Mouse (Mus musculus) layer of hippocampus, postnatal 36 days (tissue): ENCODE data around the gene Nutf2-ps1. TPM values are rescaled to one million over a fixed set of nuclear protein-coding genes. Genes with fewer than 3 reads are reported as not detected.

Experiments used
- DNase-seq, 2 experiments: peaks; one replicate each; pipeline ENCODE4 v3.0.0; 2022
- total RNA-seq, 2 experiments: library from RNA; stranded (reverse); gene quantifications; 2 replicates each; pipeline ENCODE4 v1.2.3; 2021

Nutf2-ps1 gene
- total RNA-seq, 2 experiments from 2014 or later, result 38.5 to 45.8 TPM

DNA sequence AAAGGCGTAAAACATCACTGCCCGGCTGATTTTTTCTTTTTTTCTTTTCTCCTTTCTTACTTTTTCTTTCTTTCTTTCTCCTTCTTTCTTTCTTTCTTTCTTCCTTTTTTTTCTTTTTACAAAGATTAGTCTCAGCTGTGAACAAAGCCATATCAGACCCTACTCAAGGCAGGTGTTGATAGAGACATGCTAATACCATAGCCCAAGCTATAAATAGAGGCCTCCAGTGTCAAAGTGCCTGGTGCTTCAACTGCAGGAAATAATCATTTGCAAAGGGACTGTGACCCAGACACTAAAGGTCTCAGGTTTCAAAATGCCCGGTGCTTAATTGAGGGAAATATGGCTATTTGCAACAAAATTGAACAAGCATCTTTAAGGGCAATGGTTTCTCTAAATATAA lies 20.3 kb downstream of the Nutf2-ps1 start:
- DNase-seq, result no peak

DNA sequence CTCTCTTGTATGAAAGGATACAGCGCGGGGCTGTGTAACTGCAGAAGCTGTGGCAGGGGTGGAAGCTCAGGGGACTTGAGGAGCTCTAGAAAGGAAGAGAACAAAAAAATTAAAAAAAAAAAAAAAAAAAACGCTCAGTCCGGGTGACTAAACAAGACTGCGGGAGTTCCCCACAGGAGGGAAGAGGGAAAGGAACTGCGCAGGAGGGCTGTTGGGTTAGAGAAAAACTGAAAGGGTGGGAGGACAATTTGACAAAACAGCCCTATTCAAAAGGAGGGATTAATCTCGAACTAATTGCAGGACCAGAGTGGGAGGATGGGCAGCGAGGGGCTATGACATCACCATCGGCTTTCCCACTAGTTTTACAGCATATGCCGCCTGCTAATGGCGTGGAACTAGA lies 21.0 kb downstream of the Nutf2-ps1 start:
- no peak for DNase-seq

- no peak for DNase-seq
Observed at GRCm38 (mm10) chr19:53565565-53566277, 23.1 kb downstream of the Nutf2-ps1 start.

GRCm38 (mm10) chr19:53564174-53564573 lies 24.7 kb downstream of the Nutf2-ps1 start:
- no peak for DNase-seq

DNA sequence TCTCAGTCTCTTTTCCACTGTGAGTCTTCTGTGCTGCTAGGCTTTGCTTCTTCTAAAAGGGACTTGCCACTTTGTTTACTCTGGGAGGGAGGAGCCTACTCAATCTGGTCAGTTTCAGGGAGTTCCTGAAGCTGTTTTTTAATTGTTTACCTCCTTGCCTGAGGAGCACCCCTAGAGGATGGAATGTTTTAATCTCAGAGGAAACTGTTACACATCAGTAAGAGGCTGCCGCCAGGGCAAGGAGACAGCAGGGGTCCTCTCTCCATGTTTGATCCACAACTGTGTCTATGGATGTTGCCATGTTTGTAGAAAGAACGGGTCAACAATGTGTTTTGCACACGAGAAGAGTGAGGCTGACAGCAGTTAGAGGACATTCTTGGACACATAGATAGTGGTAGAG lies 28.4 kb downstream of the Nutf2-ps1 start:
- DNase-seq, result no peak

DNA sequence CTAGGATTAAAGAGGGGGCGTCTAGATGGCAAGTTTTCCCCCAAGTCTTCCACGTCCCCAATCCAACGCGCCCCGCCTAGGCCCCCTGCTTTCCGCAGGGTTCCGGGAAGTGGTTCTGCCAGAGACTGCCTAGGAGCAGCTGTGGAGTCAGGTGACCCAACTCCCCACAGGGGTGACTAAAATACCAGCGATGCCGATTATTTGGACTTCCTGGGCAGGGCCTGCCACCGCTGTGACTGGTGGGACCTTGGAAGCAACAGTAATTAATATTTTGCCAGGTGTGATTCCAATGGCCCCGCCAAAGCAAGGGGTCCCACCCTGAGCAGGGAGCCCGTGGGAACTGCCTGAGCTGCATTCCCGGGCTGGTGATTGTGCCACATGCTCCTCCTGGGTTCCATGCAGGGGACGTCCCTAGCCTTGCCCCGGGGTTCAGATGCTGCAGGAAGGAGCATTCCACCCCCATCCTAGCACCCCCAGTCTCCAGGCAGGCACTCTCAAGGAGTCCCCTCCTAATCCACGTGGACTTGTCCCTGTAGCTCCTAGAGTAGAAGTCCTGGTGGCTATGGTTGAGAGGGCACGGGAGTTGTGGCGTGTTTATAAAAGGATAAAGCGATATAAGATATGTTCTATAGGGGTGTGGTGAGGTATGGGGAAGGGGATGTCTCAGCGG lies 31.5 kb downstream of the Nutf2-ps1 start:
- no peak for DNase-seq

DNA sequence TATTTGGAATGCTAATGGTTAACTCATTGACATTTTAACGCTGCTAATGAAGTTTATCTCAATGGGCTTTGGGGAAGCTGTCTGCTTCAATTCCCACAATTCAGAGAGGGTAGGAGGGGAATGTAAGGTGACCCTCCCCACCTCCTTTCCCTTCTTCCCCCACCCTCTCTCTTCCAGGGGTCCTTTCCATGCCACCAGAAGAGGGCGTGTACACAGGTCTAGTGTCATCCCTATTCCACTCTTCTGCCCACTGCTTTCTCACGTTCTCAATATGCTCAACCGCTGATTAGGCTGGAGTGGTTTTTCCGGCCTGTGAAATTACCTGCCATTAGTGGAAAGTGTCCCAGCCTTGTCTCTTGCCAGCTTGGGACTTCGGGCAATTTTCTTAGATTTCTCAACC lies 32.0 kb downstream of the Nutf2-ps1 start:
- DNase-seq, result no peak

- DNase-seq, result no peak
Observed at GRCm38 (mm10) chr19:53554981-53555616, 33.8 kb downstream of the Nutf2-ps1 start.

DNA sequence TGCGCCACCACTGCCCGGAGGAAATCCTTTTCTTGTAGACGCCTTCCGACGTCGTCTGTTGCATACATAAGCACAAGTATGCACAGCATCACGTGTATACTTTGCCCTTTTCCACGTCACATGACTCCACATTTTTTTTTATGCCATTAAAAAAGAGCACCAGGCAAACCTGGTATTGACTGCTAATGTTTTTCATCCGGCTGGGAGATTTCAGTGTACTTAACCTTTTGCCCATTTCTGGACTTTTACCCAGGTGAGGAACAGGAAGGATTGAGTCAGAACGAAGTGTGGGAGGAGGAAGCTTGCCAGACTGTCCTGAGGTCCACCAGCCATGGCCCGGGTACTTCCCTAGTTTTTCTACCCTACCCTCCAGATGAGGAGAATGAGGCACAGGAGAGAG lies 34.5 kb downstream of the Nutf2-ps1 start:
- no peak for DNase-seq

DNA sequence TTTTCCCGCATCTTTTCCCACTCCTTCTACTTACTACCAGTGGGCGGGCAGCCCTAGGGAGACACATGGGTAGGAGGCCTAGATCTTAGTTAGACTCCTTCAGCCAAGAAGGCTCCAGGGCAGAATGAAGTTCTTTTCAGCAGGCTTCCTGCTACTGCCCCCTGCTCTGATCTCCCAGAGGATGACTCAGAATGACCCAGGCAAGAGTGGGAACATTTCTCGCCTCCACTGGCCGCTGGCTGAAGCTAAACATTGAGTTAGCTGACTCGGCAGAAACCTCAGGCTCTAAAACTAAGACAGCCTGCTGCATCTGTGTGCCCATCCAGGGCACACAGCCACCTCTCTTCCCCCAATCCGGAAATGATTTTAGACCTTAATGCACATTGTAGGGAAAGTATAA lies 36.1 kb downstream of the Nutf2-ps1 start:
- DNase-seq, result no peak

- no peak for DNase-seq
Observed at GRCm38 (mm10) chr19:53552216-53552786, 36.6 kb downstream of the Nutf2-ps1 start.

DNA sequence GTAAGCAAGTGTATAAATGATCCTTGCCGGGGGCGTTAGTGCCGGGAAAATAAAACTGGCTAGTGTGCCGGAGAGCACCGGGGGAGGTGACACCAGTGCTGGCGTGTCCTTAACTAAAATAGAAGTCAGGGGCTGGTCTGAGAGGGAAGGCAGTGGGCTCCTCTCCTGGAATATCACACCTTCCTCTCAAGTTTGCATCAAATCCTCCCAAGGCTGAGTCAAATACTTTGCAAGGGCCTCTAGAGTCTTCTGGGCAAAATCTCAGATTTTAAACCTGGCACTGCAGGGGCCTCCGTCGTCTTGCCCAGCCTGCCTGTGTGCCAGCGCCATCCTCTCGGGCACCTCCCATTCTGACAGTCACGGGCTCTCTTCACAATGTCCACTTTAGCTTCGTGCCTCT lies 37.9 kb downstream of the Nutf2-ps1 start:
- no peak for DNase-seq

DNA sequence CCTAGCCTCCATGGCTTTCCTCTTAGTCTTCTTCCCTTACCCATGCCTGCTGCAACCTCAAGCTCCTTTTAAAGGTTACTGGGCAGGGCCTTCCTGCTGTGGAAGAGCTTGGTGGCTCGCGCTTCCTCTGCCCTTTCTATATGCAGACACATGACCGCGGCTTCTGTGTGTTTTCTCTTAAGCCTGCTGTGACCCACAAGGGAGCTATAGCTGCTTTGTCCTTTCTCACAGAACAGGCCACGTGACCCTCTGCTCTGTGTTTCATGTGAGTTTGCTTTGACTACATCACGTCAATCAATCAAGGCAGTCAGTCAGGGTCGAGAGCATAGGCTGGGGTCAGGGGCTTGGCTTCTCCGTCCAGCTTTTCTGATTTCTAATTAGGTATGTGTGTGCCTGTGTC lies 41.3 kb downstream of the Nutf2-ps1 start:
- DNase-seq, result no peak

DNA sequence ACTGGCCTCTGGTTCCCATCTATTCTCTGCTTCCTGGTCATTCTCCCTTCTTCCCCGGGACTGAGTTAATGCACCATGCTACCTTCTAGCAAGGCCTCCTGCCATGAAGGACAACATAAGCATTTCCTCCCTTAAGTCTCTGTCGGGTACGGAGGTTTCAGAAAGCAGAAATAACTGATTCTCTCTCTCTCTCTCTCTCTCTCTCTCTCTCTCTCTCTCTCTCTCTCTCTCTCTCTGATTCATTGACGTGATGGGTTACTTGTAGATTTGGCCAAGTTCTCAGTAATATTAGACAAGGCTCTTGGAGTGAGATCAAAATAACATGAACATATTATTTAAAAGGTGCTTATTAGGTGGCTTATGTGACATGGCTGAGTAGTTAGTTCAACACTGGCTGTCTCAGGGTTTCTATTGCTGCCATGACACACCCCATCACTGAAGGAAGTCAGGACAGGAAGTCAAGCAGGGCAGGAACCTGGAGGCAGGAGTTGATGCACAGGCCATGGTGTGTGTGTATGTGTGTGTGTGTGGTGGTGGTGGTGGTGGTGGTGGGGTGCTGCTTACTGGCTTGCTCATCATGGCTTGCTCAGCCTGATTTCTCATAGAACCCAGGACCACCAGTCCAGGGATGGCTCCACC lies 43.8 kb downstream of the Nutf2-ps1 start:
- DNase-seq, result no peak

DNA sequence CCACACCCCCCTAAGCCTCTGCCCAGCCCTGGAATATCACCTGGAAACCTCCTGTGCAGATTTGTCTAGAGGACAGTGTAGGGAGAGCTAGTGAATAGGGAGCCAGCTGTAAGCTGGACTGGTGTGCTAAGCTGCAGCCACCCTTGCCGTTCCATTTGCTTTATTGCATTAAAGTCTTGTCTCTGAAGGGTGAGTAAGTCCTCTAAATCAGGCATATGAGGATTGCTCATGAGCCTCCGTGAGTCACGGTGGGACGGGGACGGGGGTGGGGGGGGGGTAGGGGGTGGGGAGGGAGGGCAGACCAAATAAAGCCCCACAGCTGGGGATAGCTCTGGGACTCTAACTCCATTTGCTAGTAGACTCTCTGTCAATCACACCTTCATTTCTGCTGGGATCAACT lies 45.3 kb downstream of the Nutf2-ps1 start:
- no peak for DNase-seq

- DNase-seq, result no peak
Observed at GRCm38 (mm10) chr19:53539296-53539695, 49.6 kb downstream of the Nutf2-ps1 start.

GRCm38 (mm10) chr19:53538796-53539195 lies 50.1 kb downstream of the Nutf2-ps1 start:
- DNase-seq, result no peak

Other genes starting within 250 kb of the Nutf2-ps1 start
- gene Gm10197, start 217.3 kb downstream of the Nutf2-ps1 start, total RNA-seq, result not detected
- 10 to 100 TPM; 39.6 to 40.2 TPM for gene Smndc1, start 198.5 kb downstream of the Nutf2-ps1 start, total RNA-seq
- 10 to 100 TPM; 23.6 to 27.0 TPM for gene Dusp5, start 60.0 kb downstream of the Nutf2-ps1 start, total RNA-seq
- 10 to 100 TPM; 41.7 to 45.1 TPM for gene Smc3, start 11.3 kb upstream of the Nutf2-ps1 start, total RNA-seq
- gene Rbm20, start 88.2 kb upstream of the Nutf2-ps1 start, total RNA-seq, result 1 to 10 TPM; 1.5 to 2.0 TPM